10 mouse cellular contexts compared by ENCODE assay signal in genomic region chr15:86172124-86172523, GRCm38 (mm10). TPM values are rescaled to one million over a fixed set of nuclear protein-coding genes. Genes with fewer than 3 reads are reported as not detected.
DNase-seq lines count a peak whose midpoint lies in the region; TF ChIP-seq lines count a peak whose summit lies in the region.
"Had no signal": no experiment of that assay in that cellular context is flagged by ENCODE, and none has a peak within 500 bp of the region (broad histone marks: within the 10 kb centered on the region; RNA-seq: fewer than 3 reads in every experiment).

No protein-coding gene starts in this region.

- DNase-seq in adrenal gland, postnatal 14 days, result peak; percentile 36
- no peak for DNase-seq in adrenal gland, postnatal 4 days (ENCODE audit: low spot score in 2 of 2)
- no peak for DNase-seq in spleen, adult 2 months (ENCODE audit: low read depth in 1 of 2, low spot score in 2 of 2)
- no peak for DNase-seq in spleen, postnatal 10 days (ENCODE audit: low spot score in 2 of 2)
- peak; percentile 85 for DNase-seq in heart, embryonic 10.5 days (ENCODE audit: low spot score)
- no peak for DNase-seq in spleen, adult 18-20 months
- no peak for DNase-seq in right cerebral cortex, postnatal 4 days
- DNase-seq: kidney, postnatal 36 days; right cerebral cortex, postnatal 25 days had no signal

- H3K4me1 ChIP-seq in spleen, adult 2 months (ENCODE audit: control insufficient read depth, insufficient read depth, insufficient read length), result peaks cover 60% of the 10 kb centered on the region; the same call in 1 of the 2 replicates
- peaks cover 90% of the 10 kb centered on the region for H3K4me1 ChIP-seq in heart, embryonic 10.5 days

- H3K27ac ChIP-seq in spleen, adult 2 months (ENCODE audit: insufficient read depth, low read length), result peak overlapping the region; percentile 91
- H3K27ac ChIP-seq in heart, embryonic 10.5 days, result 0 out of 2 replicates have a peak overlapping the region, but pooled peaks have one; percentile 36
- peak overlapping the region; percentile 100 for H3K27ac ChIP-seq in macrophage

- WGBS in spleen, adult 2 months, result 31% methylated on average over 3 of the region's 3 CpGs
- 20% methylated on average over 3 of the region's 3 CpGs for WGBS in heart, embryonic 10.5 days
- 74% methylated on average over 3 of the region's 3 CpGs for WGBS in macrophage (ENCODE audit: missing documents)

- H3K27me3 ChIP-seq in spleen, adult 2 months (ENCODE audit: control insufficient read depth, insufficient read depth, low read length), result no peaks in the 10 kb centered on the region
- H3K27me3 ChIP-seq in heart, embryonic 10.5 days (ENCODE audit: insufficient read depth, poor library complexity, severe bottlenecking), result no peaks in the 10 kb centered on the region; the same call in 1 of the 2 replicates

- H3K4me3 ChIP-seq in spleen, adult 2 months (ENCODE audit: extremely low read depth, insufficient read depth, insufficient read length), result no peak overlapping the region
- no peak overlapping the region for H3K4me3 ChIP-seq in heart, embryonic 10.5 days
- no peak overlapping the region for H3K4me3 ChIP-seq in macrophage (ENCODE audit: inconsistent target)

- H3K36me3 ChIP-seq in spleen, adult 2 months (ENCODE audit: control insufficient read depth, insufficient read depth, low read length), result no peaks in the 10 kb centered on the region
- no peaks in the 10 kb centered on the region for H3K36me3 ChIP-seq in heart, embryonic 10.5 days
- H3K36me3 ChIP-seq in macrophage (ENCODE audit: inconsistent target), result peaks cover 4% of the 10 kb centered on the region; the same call in 1 of the 2 replicates

- H3K79me2 ChIP-seq in macrophage (ENCODE audit: inconsistent target), result peaks cover 99% of the 10 kb centered on the region

- no peaks in the 10 kb centered on the region for H3K9me3 ChIP-seq in heart, embryonic 10.5 days

- no peak for TF ChIP-seq POLR2A in spleen, adult 2 months (IDR thresholded peaks at IDR 0.05; ENCODE audit: low read depth, low read length)

- TF ChIP-seq CTCF in spleen, adult 2 months (IDR thresholded peaks at IDR 0.05; ENCODE audit: extremely low read depth, insufficient read depth, insufficient read length, insufficient replicate concordance), result no peak

RNA-seq across cellular contexts. Expression of gene Cerk, which starts 13.8 kb away (rescaled TPM):
- total RNA-seq in adrenal gland, postnatal 14 days (2021), result 31.5 and 33.0 TPM in 2 replicates
- 10 to 100 TPM; 26.3 to 26.8 TPM for total RNA-seq in adrenal gland, postnatal 4 days (2021)
- polyA plus RNA-seq in spleen, adult 2 months (2012; rRNA removed), result 64.4 and 82.8 TPM in 2 replicates
- 8.3 and 10.3 TPM in 2 replicates for polyA plus RNA-seq in heart, embryonic 10.5 days (2016; fragmentation: Nextera tagmentation; extraction: Ambion mirVana)
- total RNA-seq in macrophage (2018; cell fraction: chromatin; rRNA removed), result 100 to 1,000 TPM in 22 of 26 experiments, 10 to 100 TPM in 4; 29.9 to 512 (median 265) TPM
- 100 to 1,000 TPM in 23 of 26 experiments, 10 to 100 TPM in 3; 62.0 to 216 (median 136) TPM for total RNA-seq in macrophage (2018; cell fraction: cytosol; rRNA removed)
- total RNA-seq in macrophage (2018; cell fraction: nucleus; rRNA removed), result 100 to 1,000 TPM in 22 of 26 experiments, 10 to 100 TPM in 4; 50.0 to 412 (median 210) TPM
- 118 to 148 TPM (median 141 TPM) in 3 replicates for polyA plus RNA-seq in macrophage (2018)

RNA-seq across cellular contexts. Expression of gene Tbc1d22a, which starts 42.1 kb away (rescaled TPM):
- 26.8 and 32.0 TPM in 2 replicates for total RNA-seq in adrenal gland, postnatal 14 days (2021)
- total RNA-seq in adrenal gland, postnatal 4 days (2021), result 10 to 100 TPM; 32.3 TPM
- polyA plus RNA-seq in spleen, adult 2 months (2012; rRNA removed), result 28.1 and 32.3 TPM in 2 replicates
- 9.5 and 11.6 TPM in 2 replicates for polyA plus RNA-seq in heart, embryonic 10.5 days (2016; fragmentation: Nextera tagmentation; extraction: Ambion mirVana)
- 100 to 1,000 TPM in 22 of 26 experiments, 10 to 100 TPM in 4; 49.2 to 243 (median 149) TPM for total RNA-seq in macrophage (2018; cell fraction: chromatin; rRNA removed)
- 10 to 100 TPM; 47.8 to 85.0 (median 62.8) TPM for total RNA-seq in macrophage (2018; cell fraction: cytosol; rRNA removed)
- 100 to 1,000 TPM in 11 of 26 experiments, 10 to 100 TPM in 15; 41.2 to 234 (median 79.2) TPM for total RNA-seq in macrophage (2018; cell fraction: nucleus; rRNA removed)
- polyA plus RNA-seq in macrophage (2018), result 49.5 to 60.9 TPM (median 57.9 TPM) in 3 replicates

Comparison
In these comparisons a context has a peak if more than half of its experiments do, and no peak if none do; other contexts are left out.
1. DNase-seq: peak in adrenal gland, postnatal 14 days (single experiment) and heart, embryonic 10.5 days (single experiment); none in adrenal gland, postnatal 4 days (0 of 2), spleen, adult 2 months (0 of 2), spleen, postnatal 10 days (0 of 2), spleen, adult 18-20 months (0 of 2) and right cerebral cortex, postnatal 4 days (single experiment).
2. H3K27ac ChIP-seq: peak in every context shown above with its lines; median percentile 100 in macrophage; 91 in spleen, adult 2 months; 36 in heart, embryonic 10.5 days.